Mouse (Mus musculus): ENCODE measurements around the gene Zfand3.

The Zfand3 gene

DNA sequence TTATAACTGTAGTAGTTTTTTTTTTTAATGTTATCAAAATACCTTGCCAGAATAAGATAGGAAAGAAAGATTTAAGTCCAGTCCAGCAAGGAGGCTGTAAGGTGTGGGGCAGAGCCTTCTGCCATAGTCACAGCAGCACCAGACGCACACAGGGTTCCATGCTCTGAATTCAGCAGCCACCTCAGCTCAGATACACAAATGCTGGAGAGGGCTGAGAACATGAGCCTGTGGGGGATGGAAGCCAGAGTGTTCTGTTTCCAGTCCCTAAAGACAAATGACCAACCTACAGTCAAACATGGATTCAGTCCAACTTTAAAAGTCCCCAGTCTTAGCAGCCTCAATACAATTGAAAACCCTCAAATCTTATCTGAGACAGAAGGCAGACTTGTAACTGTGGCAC lies 150.3 kb downstream of the Zfand3 start:
- no peak for DNase-seq (ENCODE audit: low spot score)

DNA sequence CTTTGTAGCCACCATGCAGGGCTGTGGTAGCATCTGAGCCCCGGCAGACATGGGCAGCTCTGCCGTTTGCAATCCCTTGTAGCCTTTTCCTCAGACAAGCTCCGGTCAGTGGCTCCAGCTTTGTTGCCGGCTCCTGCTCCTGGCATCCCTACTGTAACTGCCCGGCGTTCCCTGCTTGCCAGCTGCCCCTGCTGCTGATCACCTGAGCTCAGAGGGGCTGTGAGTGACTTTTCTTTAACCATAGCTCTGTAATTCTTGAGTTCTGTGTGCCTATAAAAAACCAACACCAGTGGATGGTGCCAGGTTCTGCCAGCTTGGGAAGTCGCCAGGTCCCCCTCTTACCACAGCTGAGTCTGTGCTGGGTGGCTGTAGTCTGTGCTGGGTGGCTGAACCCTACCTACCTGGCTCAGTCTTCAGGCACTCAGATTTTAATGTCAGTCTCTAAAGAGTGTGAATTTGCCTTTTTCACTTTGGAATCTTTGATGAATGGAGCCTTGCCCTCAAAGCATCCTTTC lies 150.9 kb downstream of the Zfand3 start:
- DNase-seq (ENCODE audit: low spot score) = no peak

DNA sequence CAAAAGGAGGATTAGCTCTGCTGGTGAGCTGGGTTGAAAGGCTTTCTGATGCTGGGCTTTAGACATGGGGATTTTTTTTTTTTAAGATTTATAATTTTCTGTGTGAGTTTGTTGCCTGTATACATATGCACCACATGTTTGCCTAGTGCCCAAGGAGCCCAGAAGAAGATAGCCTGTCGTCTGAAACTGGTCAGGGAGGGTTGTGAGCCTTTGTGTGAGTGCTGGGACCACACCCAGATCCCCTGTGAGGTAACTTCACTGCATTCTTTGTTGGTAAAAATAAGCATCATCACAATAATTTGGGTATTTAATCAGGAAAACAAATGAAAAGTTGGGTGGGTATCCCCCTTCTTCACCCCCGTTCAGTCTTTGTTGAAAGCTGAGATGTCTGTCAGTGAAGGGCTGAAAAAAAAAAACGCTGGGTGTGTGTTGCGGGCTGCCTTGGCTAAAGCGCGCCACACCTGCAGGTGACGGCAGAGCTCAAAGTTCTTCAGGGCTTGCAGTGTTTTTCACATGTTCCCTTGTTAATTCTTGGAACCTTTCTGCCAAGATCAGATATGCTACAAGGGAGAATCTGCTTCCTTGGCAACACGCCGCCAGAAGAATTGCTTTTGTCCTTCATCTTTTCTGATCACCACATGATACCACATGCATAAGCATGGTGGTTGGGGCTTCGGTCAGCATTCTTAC lies 154.0 kb downstream of the Zfand3 start:
- no peak for DNase-seq (ENCODE audit: low spot score)

DNA sequence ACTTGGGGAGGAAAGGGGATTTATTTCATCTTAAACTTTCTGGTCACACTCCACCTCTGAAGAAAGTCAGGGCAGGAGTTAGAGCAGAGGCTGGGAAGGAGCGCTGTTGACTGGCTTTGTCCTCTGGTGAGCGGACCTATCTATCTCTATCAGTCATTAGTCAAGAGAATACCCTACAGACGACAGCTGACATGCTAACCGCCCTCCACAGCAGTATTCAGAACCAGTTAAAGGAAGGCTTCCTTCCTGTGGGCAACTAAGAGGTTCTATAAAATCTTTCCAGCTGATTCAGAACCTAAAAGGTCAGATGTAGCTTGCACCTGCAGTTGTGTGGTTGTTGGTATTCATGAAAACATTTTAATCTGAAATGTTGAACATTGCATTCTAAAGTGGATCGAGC lies 154.8 kb downstream of the Zfand3 start:
- no peak for DNase-seq (ENCODE audit: low spot score)

DNA sequence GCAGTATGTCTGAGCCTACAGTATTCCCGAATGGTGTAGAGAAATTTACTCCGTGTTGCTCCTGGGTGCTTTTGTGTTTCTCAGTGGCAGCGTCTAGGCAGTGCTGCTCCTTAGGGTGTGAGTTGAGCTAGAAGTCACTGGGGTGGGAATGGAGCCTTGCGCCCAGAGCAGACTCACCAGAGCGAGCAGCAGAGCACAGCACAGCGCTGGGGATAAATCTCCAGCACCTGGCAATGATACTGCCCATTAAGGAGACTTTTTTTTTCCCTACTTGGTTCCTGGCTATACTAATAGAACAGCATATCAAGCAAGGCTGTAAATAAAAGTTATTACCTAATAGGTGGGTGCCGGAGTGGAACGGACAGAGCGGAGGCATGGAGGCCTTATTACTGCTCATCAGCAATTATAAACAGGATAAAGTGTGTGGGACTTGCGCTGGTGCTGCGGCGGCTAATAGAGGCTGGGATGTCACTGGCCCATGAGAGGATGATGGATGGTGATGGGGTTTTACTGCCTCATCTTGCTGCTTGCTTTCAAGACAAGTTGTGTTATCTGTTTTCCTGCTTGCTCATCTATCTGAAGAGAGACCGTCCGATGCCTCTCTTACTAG lies 156.4 kb downstream of the Zfand3 start:
- DNase-seq (ENCODE audit: low spot score) = no peak

DNA sequence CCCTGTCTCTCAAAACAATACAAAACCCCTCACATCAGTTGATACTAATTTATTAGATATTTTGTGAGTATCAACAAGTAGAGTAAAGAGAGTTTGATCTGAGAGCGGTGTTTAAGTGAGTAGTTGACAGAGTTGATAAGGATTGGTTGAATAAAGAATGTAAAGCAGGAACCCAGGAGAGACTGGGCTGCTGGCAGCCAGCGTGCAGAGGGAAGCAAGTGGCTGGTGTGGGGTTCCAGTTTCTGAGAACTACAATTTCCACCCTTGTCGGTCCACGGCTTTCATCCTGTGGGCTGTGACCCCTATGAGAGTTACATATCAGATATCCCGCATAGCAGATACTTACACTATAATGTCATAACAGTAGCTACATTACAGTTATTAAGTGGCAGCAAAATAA lies 158.4 kb downstream of the Zfand3 start:
- no peak for DNase-seq (ENCODE audit: low spot score)

DNA sequence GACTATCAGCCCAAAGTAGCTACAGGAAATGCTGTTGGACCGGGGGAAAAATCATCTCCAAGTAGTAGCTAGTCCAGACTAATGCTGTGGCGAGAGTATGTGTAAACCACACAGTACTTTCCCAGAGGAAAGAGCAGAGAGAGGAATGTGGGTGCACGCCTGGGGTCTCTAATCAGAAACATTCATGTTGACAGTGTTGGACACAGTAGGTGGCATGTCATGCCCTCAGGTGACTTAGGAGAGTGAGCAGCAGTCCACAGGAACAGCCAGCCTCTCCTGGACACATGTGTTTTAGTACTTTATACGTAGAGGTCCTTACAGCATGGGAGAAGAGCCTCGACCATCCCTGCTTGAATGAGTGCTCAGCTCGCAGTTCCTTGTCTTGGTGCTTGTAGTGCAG lies 159.3 kb downstream of the Zfand3 start:
- no peak for DNase-seq (ENCODE audit: low spot score)

DNA sequence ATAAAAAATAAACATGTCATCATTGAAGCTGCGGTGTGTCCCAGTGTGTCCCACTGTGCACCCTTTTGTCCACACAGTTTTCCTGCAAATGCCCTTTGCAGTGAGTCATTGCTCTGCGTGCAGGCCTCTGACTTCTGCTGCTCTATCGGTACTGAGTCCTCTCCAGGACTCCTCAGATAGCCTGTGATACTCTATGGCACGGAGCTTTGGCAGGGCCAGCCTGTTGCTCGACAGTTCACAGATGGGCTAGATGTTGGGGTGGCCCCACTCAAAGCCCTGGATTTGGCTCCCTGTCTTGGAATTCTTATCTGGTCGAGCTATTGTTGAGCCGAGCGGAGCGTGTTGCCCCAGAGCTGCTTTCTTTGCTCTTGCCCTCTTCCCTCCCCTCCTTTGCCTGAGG lies 160.3 kb downstream of the Zfand3 start:
- no peak for DNase-seq (ENCODE audit: low spot score)

DNA sequence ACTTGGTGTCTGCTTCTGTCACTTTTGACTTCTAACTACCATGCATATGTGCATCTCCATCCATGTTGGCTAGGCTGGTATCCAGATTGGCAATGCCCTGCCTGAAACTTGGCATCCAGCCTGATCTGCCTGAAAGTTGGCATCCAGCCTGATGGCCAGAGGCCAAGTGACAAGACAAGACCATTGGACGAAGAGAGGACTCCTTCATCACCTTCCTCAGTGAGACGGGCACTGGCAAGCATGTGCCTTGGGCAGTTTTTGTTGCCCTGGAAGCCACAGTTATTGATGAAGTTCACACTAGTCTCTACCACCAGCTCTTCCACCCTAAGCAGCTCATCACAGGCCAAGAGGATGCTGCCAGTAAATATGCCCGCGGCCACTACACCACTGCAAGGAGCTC lies 172.9 kb downstream of the Zfand3 start:
- DNase-seq (ENCODE audit: low spot score) = no peak

DNA sequence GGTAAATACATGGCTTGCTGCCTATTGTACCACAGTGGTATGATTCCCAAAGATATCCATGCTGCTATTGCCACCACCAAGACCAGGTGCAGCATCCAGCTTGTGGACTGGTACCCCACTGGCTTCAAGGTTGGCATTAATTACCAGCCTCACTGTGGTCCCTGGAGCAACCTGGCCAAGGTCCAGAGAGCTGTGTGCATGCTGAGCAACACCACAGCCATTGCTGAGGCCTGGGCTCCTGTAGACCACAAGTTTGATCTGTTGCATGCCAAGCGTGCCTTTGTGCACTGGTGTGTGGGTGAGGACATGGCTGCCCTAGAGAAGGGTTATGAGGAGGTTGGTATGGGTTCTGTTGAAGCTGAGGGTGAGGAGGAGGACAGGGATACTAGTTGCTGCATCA lies 173.9 kb downstream of the Zfand3 start:
- DNase-seq (ENCODE audit: low spot score) = no peak

DNA sequence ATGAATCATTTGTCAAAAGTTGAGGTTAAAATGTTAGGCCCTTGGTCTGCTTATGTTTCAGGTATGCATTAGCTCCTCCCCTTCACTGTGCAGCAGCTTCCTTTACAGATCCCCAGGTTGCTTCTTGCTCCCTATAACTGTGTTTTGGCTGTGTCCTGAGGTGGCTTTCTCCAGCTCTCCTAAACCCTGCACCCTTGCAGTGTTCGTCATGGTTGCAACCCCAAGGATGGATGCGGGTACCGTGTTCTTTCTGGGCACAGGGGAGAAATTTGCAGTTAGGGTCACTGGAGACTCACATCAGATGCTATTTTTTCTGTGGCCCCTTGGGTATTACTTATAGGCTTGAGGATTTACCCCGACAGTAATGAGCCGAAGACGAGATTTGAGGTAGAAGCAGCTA lies 175.7 kb downstream of the Zfand3 start:
- DNase-seq (ENCODE audit: low spot score) = no peak

DNA sequence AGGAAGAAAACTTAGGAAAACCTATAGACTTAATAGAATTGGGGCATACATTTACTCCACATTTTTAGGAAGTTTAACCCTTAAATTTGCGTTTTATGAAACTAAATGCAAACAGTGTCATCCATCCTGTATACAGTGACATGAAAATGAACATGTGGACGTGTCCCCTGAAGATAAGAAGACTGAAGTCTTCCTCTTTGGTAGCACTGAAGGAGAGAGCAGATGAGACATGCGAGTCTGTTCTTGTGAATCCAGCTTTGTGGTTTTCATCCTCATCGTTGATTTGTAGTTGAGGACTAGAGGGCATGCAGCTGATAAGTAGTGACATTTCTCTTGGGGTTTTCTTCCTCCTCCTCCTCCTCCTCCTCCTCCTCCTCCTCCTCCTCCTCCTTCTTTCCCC lies 177.0 kb downstream of the Zfand3 start:
- DNase-seq (ENCODE audit: low spot score) = no peak

DNA sequence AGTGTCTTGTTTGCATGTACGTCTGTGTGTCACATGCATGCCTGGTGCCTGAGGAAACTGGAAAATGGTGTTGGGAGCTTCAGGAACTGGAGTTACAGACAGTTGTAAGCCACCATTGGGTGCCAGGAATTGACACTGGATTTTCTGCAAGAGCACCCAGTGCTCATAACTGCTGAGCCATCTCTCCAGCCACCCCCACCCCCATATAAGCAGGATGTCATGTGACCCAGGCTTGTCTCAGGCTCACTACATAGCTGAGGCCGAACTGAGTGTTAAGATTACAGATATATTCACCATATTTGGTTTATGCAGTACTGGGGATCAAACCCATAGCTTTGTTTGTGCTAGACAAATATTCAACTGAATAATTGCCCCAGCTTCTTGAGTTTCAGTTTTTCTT lies 177.5 kb downstream of the Zfand3 start:
- DNase-seq (ENCODE audit: low spot score) = no peak

DNA sequence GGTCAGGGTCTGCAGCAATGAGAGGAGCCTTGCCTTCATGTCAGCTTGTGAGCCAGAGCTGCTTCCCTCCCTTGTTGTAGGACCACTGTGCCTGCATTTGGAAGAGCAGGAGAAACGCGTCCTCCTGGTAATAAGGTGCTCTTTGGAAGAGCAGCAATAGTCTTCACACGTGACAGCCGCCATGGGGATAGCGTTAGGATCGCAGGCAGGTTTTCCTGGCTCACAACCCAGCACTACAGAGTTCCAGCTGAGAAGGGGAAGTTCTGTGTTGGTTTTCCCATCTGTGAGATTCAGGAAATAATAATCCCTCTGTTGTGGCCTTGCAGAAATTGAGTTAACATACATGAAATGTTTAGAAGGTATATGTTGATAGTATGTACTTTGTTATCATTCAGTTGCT lies 179.0 kb downstream of the Zfand3 start:
- no peak for DNase-seq (ENCODE audit: low spot score)

DNA sequence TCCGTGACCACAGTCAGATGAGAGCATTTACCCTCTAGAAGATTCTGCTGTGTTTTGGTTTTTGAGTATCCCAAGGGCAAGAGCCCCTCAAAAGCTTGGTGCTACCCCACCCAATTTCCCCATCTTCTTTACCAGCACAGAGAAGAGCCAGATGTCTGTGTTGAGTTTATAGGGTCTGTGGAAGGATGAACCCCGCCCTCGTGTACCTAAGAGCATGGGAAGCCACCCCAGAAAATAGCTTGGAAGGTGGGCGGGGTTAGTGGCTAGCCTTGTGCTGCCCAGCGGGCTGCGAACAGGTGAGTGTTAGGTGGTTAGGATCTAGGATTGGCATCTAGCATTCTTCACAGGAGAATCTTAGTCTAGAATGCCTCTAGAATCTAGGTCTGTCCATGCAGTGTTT lies 182.6 kb downstream of the Zfand3 start:
- DNase-seq (ENCODE audit: low spot score) = no peak

DNA sequence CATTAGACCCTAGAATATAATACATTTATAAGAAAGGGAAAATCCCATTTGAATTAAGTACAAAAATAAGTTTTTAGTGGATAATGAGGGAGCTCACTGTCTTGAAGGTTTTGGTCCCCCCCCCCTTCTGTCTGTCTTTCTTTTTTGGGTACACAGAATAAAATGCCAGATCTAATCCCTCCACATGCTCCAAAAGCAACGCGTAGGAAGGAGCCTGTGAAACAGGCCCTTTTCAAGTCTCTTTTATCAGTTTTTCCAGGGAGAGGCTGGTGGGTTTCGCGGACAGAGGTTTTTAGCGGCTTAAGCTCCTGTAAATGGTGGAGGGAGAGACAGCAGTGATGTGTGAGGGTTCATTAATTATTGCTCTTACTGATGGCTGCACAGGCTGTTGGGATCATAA lies 183.0 kb downstream of the Zfand3 start:
- no peak for DNase-seq (ENCODE audit: low spot score)

DNA sequence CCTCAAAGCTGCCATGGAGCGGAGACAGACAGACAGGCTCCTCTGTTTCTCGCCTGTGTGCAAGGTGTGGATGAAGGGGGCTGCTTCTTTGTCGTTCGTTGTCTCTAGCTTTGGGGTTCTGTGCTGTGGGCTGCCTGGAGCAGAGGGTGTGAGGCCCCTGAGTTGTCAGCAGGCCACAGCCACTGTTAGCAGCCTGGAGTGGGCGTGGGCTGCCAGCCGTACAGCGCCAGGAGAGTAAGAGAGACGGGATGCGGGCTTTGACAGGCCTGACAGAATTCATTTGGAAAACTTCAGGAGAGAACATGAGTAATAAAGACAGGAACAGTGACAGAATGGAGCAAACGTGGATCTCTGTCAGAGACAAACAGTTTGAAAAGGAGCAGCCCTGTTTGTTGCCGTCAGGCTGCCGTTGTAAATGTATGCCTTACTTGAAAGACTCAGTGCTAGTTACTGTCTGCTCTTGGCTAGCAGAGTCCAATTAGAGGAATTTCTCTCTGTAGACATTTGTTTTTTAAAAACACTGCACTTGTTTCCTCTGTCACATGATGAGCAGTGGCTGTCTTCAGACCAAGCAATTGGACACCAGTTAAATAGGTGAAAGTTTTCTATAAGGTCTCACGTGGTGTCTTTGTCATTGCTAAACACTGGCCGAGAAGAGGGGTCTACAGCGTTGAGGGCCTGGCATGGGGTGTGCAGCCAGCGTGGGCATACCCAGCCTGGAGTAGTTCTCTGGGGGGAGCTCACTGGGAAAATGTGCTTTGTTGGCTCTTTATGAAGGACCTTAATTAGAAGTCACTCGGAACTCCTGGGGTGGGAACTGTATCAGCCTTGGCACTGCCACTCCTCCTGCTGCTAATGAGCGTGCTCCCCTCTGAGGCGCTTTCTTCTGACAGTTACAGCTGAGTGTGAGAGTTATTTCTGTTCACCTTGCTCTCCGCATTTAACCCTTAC lies 183.8 kb downstream of the Zfand3 start:
- no peak for DNase-seq (ENCODE audit: low spot score)

DNA sequence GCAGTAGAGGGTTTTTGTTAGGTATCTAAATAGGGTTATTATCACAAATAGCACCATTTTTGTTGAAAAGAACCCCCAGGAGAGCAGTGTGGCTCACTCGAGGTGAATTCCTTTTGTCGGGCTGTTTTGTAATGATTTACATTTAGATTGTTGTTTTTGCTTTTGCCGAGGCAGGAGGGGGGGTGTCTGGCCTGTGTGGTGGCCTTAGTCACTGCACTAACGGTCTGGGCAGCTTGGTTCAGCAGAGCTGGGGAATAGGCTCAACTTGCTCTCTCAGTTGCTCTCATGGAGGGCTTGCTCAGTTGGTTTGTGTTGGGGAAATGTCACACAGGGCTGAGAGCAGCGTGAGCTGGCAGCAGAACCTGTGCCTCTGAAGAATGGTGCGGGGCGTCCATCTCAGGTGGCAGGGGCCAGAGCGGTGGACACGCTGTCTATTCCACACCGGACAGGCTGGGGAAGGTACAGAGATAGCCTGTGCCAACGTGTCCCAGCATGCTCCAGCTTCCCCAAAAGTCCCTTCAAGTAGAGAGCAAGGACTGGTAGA lies 186.6 kb downstream of the Zfand3 start:
- DNase-seq (ENCODE audit: low spot score) = no peak

DNA sequence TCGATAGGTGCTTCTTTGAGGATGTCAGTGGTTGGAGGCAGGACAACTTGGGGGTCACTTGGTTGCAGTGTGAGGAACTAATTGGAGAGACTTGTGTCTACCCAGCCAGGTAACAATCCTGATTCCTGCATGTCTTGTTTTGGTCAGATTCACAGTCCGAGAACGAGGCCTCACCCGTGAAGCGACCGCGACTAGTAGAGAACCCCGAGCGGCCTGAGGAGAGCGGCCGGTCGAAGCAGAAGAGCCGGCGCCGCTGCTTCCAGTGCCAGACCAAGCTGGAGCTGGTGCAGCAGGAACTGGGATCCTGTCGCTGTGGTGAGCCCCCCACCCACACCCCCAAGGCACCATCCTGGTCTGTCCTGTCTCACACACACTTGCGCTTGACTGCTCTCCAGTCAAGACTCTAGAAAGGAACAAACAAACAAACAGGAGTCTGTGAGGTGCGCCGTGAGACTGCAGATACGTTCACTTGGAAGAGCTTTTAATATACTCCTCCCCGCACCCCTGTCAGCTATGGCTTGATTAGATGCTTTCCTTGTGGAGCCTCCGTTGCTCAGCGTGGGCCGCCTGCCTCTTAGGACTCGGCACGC lies 188.0 kb downstream of the Zfand3 start:
- no peak for DNase-seq (ENCODE audit: low spot score)

DNA sequence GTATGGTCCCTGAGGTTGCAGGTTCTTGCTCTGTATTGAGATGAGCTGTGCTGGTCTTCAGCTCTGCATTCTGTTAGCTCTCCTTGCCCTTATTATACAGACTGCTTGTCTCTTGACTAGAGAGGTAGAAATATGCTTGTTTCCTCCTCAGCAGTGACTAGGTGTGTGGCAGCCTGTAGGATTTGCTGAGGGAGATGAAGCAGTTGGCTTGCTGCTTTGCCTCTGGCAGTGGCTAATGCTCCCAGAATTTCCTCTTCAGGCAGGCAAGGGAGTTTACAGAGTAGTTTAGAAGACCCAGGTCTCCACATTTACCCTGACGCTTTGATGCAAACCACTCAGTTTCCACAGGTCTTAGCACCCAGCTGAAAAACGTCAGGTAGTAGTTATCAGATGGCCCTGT lies 189.1 kb downstream of the Zfand3 start:
- DNase-seq (ENCODE audit: low spot score) = no peak

DNA sequence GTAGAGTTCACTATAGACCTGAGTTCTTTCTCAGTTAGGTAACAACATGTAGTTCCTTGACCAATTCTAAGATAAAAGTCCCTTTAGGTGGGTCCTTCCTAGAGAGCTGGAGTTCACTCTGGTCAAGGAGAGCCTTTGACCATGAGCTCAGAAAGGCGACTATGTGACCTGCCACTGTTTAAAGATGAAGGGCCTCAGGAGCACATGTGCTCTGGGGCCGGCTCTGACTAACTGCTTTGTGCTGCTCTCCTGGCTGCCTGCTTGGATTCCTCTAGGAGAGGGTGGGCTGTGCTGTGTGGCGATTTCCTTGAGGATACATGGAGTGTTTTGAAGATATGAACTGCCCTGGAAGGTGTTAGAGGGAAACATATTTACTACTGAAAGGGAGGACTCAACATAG lies 189.6 kb downstream of the Zfand3 start:
- DNase-seq (ENCODE audit: low spot score) = no peak

All from ovary, adult 18-20 months (tissue).